Mouse (Mus musculus) Patski (cell line): ENCODE results near the gene Dhx38. TPM values are rescaled to one million over a fixed set of nuclear protein-coding genes. Genes with fewer than 3 reads are reported as not detected.

ENCODE experiments used
- ATAC-seq: fragments of 100-300 bp; one replicate; pipeline ENCODE4 v1.8.0; 2021
- CTCF ChIA-PET: fragments of 350-600 bp; sonication (Branson Sonifier 250); formaldehyde crosslinking; loops from one replicate; lab custom pipeline; 2022; ENCODE audit warnings: inconsistent platforms; lab: Charles Lee
- POLR2A ChIA-PET: fragments of 350-600 bp; sonication (Branson Sonifier 250); formaldehyde crosslinking; loops from one replicate; lab custom pipeline; 2022; ENCODE audit warnings: antibody characterized with exemption, inconsistent platforms; lab: Charles Lee
- DNase-seq: peaks from one replicate; pipeline ENCODE4 v3.0.0-alpha.2; 2011; ENCODE audit warnings: low read depth, low spot score
- H3K27me3 ChIP-seq: fragments of 371-371 bp; one replicate; pipeline ENCODE4 v1.5.1; 2021
- CTCF ChIP-seq: fragments of 100-300 bp; IDR thresholded peaks from one replicate; pipeline ENCODE4 v1.5.1; 2021
- in situ Hi-C: fragments of 300-500 bp; cut with MboI; formaldehyde crosslinking; loops from 3 replicates; pipeline ENCODE4 v1.11.1; 2018; ENCODE audit warnings: low pct_unique_long_range_greater_than_20kb, mixed read lengths
- polyA plus RNA-seq: library from polyadenylated mRNA; unstranded; gene quantifications from one replicate; pipeline ENCODE4 v1.2.3, GENCODE M21; 2021

Gene Dhx38
- 39.9 TPM for polyA plus RNA-seq

- in situ Hi-C loops = no loop called here
- ATAC-seq (peak; percentile 100), DNase-seq (peak; percentile 97)
- no peak for TF ChIP-seq CTCF
- no peaks in the 10 kb centered on the region for H3K27me3 ChIP-seq
- ChIA-PET CTCF (no interaction called here), POLR2A (interaction anchor here (0.6 to 1.2 kb wide), 3 partner anchors 9 to 1984 kb away, joined by 3 read pairs; no protein-coding TSS in a partner anchor)
Measured at GRCm38 (mm10) chr8:109565498-109566333, at the start of gene Dhx38, which contains the start of gene Txnl4b. TSS of gene Dhx38 (minus strand) at chr8:109565861. TSS of gene Txnl4b (plus strand) at chr8:109565892.

DNA sequence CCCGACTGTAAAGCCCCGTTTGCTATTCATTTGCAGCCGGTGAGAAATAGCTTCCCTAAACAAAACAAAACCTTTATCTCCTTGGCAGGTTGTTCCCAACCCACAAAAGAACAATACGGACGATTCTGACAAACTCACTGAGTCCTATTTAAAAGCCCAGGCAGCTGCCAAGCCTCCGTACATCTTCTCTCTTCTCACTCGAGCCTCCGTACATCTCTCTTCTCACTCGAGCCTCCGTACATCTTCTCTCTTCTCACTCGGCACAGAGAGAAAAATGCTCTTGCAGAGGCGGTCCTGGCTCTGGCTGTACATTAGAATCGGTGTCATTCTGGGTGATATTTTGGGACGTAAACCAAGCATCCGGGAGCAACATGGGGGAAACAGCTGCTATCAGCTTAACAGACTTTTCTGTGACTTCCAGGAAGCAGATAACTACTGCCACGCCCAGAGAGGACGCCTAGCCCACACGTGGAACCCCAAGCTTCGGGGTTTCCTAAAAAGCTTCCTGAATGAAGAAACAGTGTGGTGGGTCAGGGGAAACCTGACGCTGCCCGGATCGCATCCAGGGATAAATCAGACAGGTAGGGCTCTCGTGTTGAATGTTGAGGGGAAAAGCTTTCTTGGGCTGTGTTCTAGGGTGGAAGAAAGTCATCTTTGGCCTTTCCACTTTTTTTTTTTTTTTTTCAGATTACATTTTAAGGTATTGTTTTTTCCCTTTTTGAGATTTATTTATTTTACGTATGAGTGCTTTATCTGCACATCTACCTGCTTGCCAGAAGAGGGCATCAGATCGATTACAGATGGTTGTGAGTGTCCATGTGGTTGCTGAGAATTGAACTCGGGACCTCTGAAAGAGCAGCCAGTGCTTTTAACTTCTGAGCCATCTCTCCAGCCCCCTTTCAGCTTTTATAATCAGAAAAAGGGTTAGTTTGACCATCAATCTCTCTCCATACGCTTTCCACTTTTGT lies 48.9 kb upstream of the Dhx38 start, which contains the start of gene Pkd1l3:
TSS of gene Pkd1l3 (plus strand) at position 275 of the 968 bp plus-strand sequence.
- DNase-seq (no peak), ATAC-seq (no peak)
- peaks cover 4% of the 10 kb centered on the region for H3K27me3 ChIP-seq
- POLR2A ChIA-PET = interaction anchor here (0.7 kb wide), 1 partner anchor 27 kb away, joined by 4 read pairs; no protein-coding TSS in a partner anchor
- CTCF ChIA-PET = no interaction called here
- in situ Hi-C loops = no loop called here
- TF ChIP-seq CTCF = peak; percentile 55

DNA sequence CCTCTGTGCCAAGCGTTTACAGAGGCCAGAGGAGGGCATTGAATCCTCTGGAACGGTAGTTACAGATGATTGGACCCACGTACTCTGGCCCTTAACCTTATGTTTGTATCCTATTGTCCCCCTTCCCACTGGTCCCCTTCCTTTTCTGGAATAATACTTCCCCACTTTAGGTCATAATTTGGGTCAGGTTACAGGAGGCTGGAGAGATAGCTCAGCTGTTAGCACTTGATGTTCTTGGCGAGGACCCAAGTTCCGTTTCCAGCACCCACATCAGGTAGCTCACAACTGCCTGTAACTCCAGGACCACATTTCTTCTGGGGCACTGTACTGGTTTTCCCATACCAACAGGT lies 43.5 kb upstream of the Dhx38 start:
- no peak for DNase-seq
- in situ Hi-C loops = no loop called here
- no peak for TF ChIP-seq CTCF
- ATAC-seq = no peak
- peaks cover 4% of the 10 kb centered on the region for H3K27me3 ChIP-seq
- CTCF ChIA-PET = no interaction called here
- POLR2A ChIA-PET = interaction anchor here (0.6 kb wide), 1 partner anchor 46 kb away, joined by 4 read pairs; no protein-coding TSS in a partner anchor

GRCm38 (mm10) chr8:109608271-109609152 lies 42.9 kb upstream of the Dhx38 start, which contains the start of gene Dhodh:
TSS of gene Dhodh (minus strand) at chr8:109608673.
- no peak for TF ChIP-seq CTCF
- in situ Hi-C loops = no loop called here
- CTCF ChIA-PET = interaction anchor here (2.9 to 3.3 kb wide), 2 partner anchors 12 to 15 kb away, joined by 10 to 19 read pairs; no protein-coding TSS in a partner anchor
- H3K27me3 ChIP-seq = peaks cover 4% of the 10 kb centered on the region
- POLR2A ChIA-PET = interaction anchor here (0.6 to 1.3 kb wide), 3 partner anchors 41 to 84 kb away, joined by 3 to 4 read pairs (median 4); no protein-coding TSS in a partner anchor
- ATAC-seq (peak; percentile 99), DNase-seq (peak; percentile 61)

DNA sequence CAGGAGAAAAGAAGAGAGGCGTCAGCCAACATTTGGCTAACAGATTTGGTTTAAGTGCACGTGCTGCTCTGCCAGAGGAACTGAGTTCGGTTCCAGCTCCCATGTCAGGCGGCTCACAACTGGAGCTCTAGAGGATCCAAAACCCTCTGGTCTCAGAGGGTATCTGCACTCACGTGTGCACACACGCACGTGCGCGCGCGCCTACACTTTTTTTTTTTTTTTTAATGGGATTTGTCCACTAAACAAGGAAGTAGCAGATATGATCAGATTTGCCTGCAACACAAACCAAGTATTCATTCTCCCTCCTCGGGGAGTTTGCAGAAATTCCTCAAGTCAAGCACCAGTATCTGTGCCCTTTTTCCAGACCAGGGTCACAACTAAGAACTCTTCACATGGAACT lies 42.0 kb upstream of the Dhx38 start:
- DNase-seq = no peak
- in situ Hi-C loops = no loop called here
- CTCF ChIA-PET = interaction anchor here (1.0 to 3.3 kb wide), 3 partner anchors 11 to 20 kb away, joined by 3 to 19 read pairs (median 10); no protein-coding TSS in a partner anchor
- POLR2A ChIA-PET = interaction anchor here (1.3 kb wide), 1 partner anchor 84 kb away, joined by 3 read pairs; no protein-coding TSS in a partner anchor
- TF ChIP-seq CTCF = no peak
- H3K27me3 ChIP-seq = no peaks in the 10 kb centered on the region
- no peak for ATAC-seq

GRCm38 (mm10) chr8:109606725-109607124 lies 41.1 kb upstream of the Dhx38 start:
- ATAC-seq = no peak
- in situ Hi-C loops = no loop called here
- POLR2A ChIA-PET = no interaction called here
- CTCF ChIA-PET = interaction anchor here (0.7 to 3.3 kb wide), 5 partner anchors 10 to 61 kb away, joined by 3 to 19 read pairs (median 3); no protein-coding TSS in a partner anchor
- no peak for DNase-seq
- no peak for TF ChIP-seq CTCF
- no peaks in the 10 kb centered on the region for H3K27me3 ChIP-seq

GRCm38 (mm10) chr8:109595854-109596253 lies 30.2 kb upstream of the Dhx38 start:
- DNase-seq = no peak
- in situ Hi-C loops = no loop called here
- no peaks in the 10 kb centered on the region for H3K27me3 ChIP-seq

DNA sequence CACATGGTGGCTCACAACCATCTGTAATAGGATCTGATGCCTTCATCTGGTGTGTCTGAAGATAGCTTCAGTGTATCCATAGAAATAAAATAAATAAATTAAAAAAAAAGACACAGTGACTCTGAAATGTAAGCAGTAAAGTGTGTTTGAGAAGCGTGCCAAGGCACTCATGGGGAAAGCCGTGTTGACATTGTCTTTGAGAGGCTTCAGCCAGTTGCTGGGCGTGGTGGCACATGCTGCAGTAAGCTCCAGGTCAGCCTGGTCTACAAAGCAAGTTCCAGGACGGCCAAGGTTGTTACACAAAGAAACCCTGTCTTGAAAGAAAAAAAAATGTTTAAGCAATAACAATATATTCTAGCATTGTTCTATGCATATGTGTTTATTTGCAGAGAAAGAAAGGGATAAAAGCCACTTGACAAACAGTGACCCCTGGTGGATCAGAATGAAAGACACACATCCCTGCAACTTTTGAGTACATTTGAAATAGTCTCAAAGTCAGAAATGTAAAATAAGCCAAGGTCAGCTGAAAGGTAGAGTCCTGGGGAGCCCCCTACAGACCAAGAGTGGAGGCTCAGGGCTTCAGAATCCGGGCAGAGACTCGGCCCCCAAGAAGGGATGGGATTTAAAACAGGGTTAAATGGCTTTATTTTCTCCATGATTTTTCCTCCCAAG lies 27.6 kb upstream of the Dhx38 start:
- H3K27me3 ChIP-seq = no peaks in the 10 kb centered on the region
- ATAC-seq = no peak
- peak; percentile 79 for TF ChIP-seq CTCF
- no peak for DNase-seq
- in situ Hi-C loops = no loop called here
- ChIA-PET POLR2A (no interaction called here), CTCF (interaction anchor here (0.8 to 2.5 kb wide), 5 partner anchors 8 to 57 kb away, joined by 3 to 10 read pairs (median 4); no protein-coding TSS in a partner anchor)

More at GRCm38 (mm10) chr8:109595854-109596253, 30.2 kb upstream of the Dhx38 start:
- peak; percentile 65 for ATAC-seq
- POLR2A ChIA-PET = no interaction called here
- CTCF ChIA-PET = interaction anchor here (1.0 to 2.9 kb wide), 3 partner anchors 8 to 25 kb away, joined by 3 to 19 read pairs (median 4); no protein-coding TSS in a partner anchor
- peak; percentile 92 for TF ChIP-seq CTCF

DNA sequence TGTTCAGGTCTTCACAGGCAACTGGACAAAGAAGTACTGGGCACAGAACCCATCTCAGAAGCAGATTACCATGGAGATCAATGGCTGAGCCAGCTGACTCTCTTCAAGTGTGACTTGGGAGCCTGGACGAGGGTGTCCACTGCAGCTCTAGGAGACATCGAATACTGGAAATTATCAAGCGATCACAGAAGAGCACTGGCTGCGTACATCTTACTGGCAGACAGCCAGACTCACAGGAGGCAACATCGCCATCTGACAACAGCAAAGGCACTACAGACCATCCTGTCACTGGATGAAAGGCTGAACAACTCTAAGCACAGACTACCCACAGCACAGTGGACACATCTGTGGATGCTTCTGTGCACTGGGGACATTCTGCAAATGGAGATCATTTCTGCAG lies 26.5 kb upstream of the Dhx38 start:
- no peaks in the 10 kb centered on the region for H3K27me3 ChIP-seq
- no peak for DNase-seq
- ChIA-PET CTCF (interaction anchor here (2.5 kb wide), 1 partner anchor 15 kb away, joined by 10 read pairs; no protein-coding TSS in a partner anchor), POLR2A (no interaction called here)
- no peak for ATAC-seq
- no peak for TF ChIP-seq CTCF
- in situ Hi-C loops = no loop called here
